Comparison of ENCODE assay signal across 8 mouse cellular contexts in genomic region chr2:32095351-32096121, GRCm38 (mm10). TPM values are rescaled to one million over a fixed set of nuclear protein-coding genes. Genes with fewer than 3 reads are reported as not detected.
DNase-seq lines count a peak whose midpoint lies in the region; ATAC-seq lines count a peak whose summit lies in the region.

Gene Plpp7 (plus strand): TSS chr2:32095528.

- ATAC-seq in erythroid progenitor cell, adult 5-6 weeks (replicated peaks; ENCODE audit: low FRiP score, poor library complexity, severe bottlenecking) = 0 out of 2 replicates have a peak, but pooled peaks have one; percentile 37
- peak; percentile 81 for ATAC-seq in kidney, embryonic 14.5 days (ENCODE audit: low FRiP score, low TSS enrichment)
- peak; percentile 78 for ATAC-seq in limb, embryonic 12.5 days (ENCODE audit: insufficient number of reproducible peaks, insufficient read depth, low FRiP score, low TSS enrichment, low read depth)
- peak; percentile 96 for ATAC-seq in midbrain, embryonic 11.5 days (ENCODE audit: low FRiP score)

- peak within 1 kb of the TSS; percentile 84 for H3K27ac ChIP-seq in heart, embryonic 10.5 days
- H3K27ac ChIP-seq in kidney, embryonic 14.5 days (ENCODE audit: low read depth, low read length) = no peak within 1 kb of the TSS
- H3K27ac ChIP-seq in limb, embryonic 12.5 days = no peak within 1 kb of the TSS
- no peak within 1 kb of the TSS for H3K27ac ChIP-seq in midbrain, embryonic 11.5 days (ENCODE audit: low read depth, low read length)

- H3K9me3 ChIP-seq in heart, embryonic 10.5 days = 0 out of 2 replicates have a peak, but pooled peaks cover 2% of the 10 kb centered on the region
- no peaks in the 10 kb centered on the region for H3K9me3 ChIP-seq in kidney, embryonic 14.5 days (ENCODE audit: control insufficient read depth, low read length)
- H3K9me3 ChIP-seq in limb, embryonic 12.5 days = no peaks in the 10 kb centered on the region; the same call in 1 of the 2 replicates
- no peaks in the 10 kb centered on the region for H3K9me3 ChIP-seq in midbrain, embryonic 11.5 days (ENCODE audit: control insufficient read depth, low read length)

- peaks cover 27% of the 10 kb centered on the region for H3K4me1 ChIP-seq in heart, embryonic 10.5 days
- no peaks in the 10 kb centered on the region for H3K4me1 ChIP-seq in kidney, embryonic 14.5 days (ENCODE audit: control insufficient read depth, insufficient read depth, low read length)
- H3K4me1 ChIP-seq in limb, embryonic 12.5 days (replicated peaks) = peaks cover 9% of the 10 kb centered on the region
- peaks cover 7% of the 10 kb centered on the region for H3K4me1 ChIP-seq in midbrain, embryonic 11.5 days (ENCODE audit: control insufficient read depth, insufficient read depth, low read length)

- peak within 1 kb of the TSS; percentile 59 for H3K4me3 ChIP-seq in heart, embryonic 10.5 days
- peak within 1 kb of the TSS; percentile 28 for H3K4me3 ChIP-seq in kidney, embryonic 14.5 days (ENCODE audit: low read length)
- peak within 1 kb of the TSS; percentile 35 for H3K4me3 ChIP-seq in limb, embryonic 12.5 days (replicated peaks)
- peak within 1 kb of the TSS; percentile 24 for H3K4me3 ChIP-seq in midbrain, embryonic 11.5 days (ENCODE audit: low read depth, low read length)

- peak within 1 kb of the TSS; percentile 33 for H3K4me2 ChIP-seq in kidney, embryonic 14.5 days (replicated peaks; ENCODE audit: low read depth, low read length)
- peak within 1 kb of the TSS; percentile 54 for H3K4me2 ChIP-seq in limb, embryonic 12.5 days
- H3K4me2 ChIP-seq in midbrain, embryonic 11.5 days = peak within 1 kb of the TSS; percentile 47

- WGBS in heart, embryonic 10.5 days = 50% methylated on average over 22 of the region's 22 CpGs
- WGBS in kidney, embryonic 14.5 days = 58% methylated on average over 22 of the region's 22 CpGs
- 60% methylated on average over 22 of the region's 22 CpGs for WGBS in limb, embryonic 12.5 days
- 57% methylated on average over 22 of the region's 22 CpGs for WGBS in midbrain, embryonic 11.5 days

- H3K27me3 ChIP-seq in heart, embryonic 10.5 days (ENCODE audit: insufficient read depth, poor library complexity, severe bottlenecking) = no peaks in the 10 kb centered on the region
- H3K27me3 ChIP-seq in kidney, embryonic 14.5 days (ENCODE audit: control insufficient read depth, insufficient read depth, low read length) = 0 out of 2 replicates have a peak, but pooled peaks cover 2% of the 10 kb centered on the region
- no peaks in the 10 kb centered on the region; the same call in 1 of the 2 replicates for H3K27me3 ChIP-seq in limb, embryonic 12.5 days
- no peaks in the 10 kb centered on the region for H3K27me3 ChIP-seq in midbrain, embryonic 11.5 days (ENCODE audit: control insufficient read depth, insufficient read depth, low read length)
- no peaks in the 10 kb centered on the region for H3K27me3 ChIP-seq in splenic B cell, adult 2 months (ENCODE audit: control insufficient read depth, insufficient read depth, low read length, poor library complexity, severe bottlenecking)

- peak within 1 kb of the TSS; percentile 44; the same call in 1 of the 2 replicates for H3K9ac ChIP-seq in kidney, embryonic 14.5 days (ENCODE audit: low read depth, low read length)
- peak within 1 kb of the TSS; percentile 51 for H3K9ac ChIP-seq in limb, embryonic 12.5 days (replicated peaks)
- H3K9ac ChIP-seq in midbrain, embryonic 11.5 days (ENCODE audit: low read length) = peak within 1 kb of the TSS; percentile 50

- peaks cover 18% of the 10 kb centered on the region for H3K36me3 ChIP-seq in heart, embryonic 10.5 days
- H3K36me3 ChIP-seq in kidney, embryonic 14.5 days (ENCODE audit: control insufficient read depth, insufficient read depth, low read length) = no peaks in the 10 kb centered on the region
- no peaks in the 10 kb centered on the region for H3K36me3 ChIP-seq in limb, embryonic 12.5 days
- H3K36me3 ChIP-seq in midbrain, embryonic 11.5 days (ENCODE audit: control insufficient read depth, insufficient read depth, low read length) = no peaks in the 10 kb centered on the region
- H3K36me3 ChIP-seq in splenic B cell, adult 2 months (ENCODE audit: control insufficient read depth, insufficient read depth, low read length, poor library complexity, severe bottlenecking) = no peaks in the 10 kb centered on the region

- peak; percentile 57 for DNase-seq in ovary, adult 18-20 months (ENCODE audit: low spot score)
- no peak for DNase-seq in ovary, postnatal 14 days (ENCODE audit: low spot score)
- DNase-seq in heart, embryonic 10.5 days (ENCODE audit: low spot score) = no peak
- DNase-seq in midbrain, embryonic 11.5 days (ENCODE audit: low spot score, missing footprints) = peak; percentile 90
- peak; percentile 28 for DNase-seq in splenic B cell, adult 2 months (ENCODE audit: low read depth, low spot score)

RNA-seq across cellular contexts. Expression of gene Plpp7, which starts in this region (rescaled TPM):
- total RNA-seq in erythroid progenitor cell, adult 5-6 weeks (2015; ENCODE audit: low replicate concordance) = not detected in 2 replicates
- 0.26 TPM in 1 of 2 replicates, not detected in the other for total RNA-seq in erythroid progenitor cell, adult 5-6 weeks (2017; ENCODE audit: low replicate concordance)
- polyA plus RNA-seq in heart, embryonic 10.5 days (2016; fragmentation: Nextera tagmentation; extraction: Ambion mirVana) = 10.9 and 12.9 TPM in 2 replicates
- 4.0 and 5.5 TPM in 2 replicates for polyA plus RNA-seq in kidney, embryonic 14.5 days (2014; fragmentation: Nextera tagmentation; extraction: Ambion mirVana)
- 5.0 and 5.7 TPM in 2 replicates for polyA plus RNA-seq in limb, embryonic 12.5 days (2016; fragmentation: Nextera tagmentation; extraction: Ambion mirVana)
- 5.9 and 7.3 TPM in 2 replicates for polyA plus RNA-seq in midbrain, embryonic 11.5 days (2014; fragmentation: Nextera tagmentation; extraction: Ambion mirVana)

Comparison
In these comparisons a context has a peak if more than half of its experiments do, and no peak if none do; other contexts are left out.
1. DNase-seq: peak in ovary, adult 18-20 months (single experiment), midbrain, embryonic 11.5 days (single experiment) and splenic B cell, adult 2 months (single experiment); none in ovary, postnatal 14 days (single experiment) and heart, embryonic 10.5 days (single experiment).
2. Peak in ATAC-seq in erythroid progenitor cell, adult 5-6 weeks; RNA of the gene not detected or under 1 TPM.
3. ATAC-seq: peak in every context shown above with its lines; median percentile 96 in midbrain, embryonic 11.5 days; 81 in kidney, embryonic 14.5 days; 78 in limb, embryonic 12.5 days; 37 in erythroid progenitor cell, adult 5-6 weeks.
4. Peak in every context shown above with its lines, with median percentiles within 50 percentile points of each other: H3K4me3 ChIP-seq, H3K4me2 ChIP-seq and H3K9ac ChIP-seq.